Mouse (Mus musculus): ENCODE measurements around the gene Ggnbp2. TPM values are rescaled to one million over a fixed set of nuclear protein-coding genes. Genes with fewer than 3 reads are reported as not detected.

Gene Ggnbp2
- polyA plus RNA-seq, 1 experiment: 113 TPM

DNA sequence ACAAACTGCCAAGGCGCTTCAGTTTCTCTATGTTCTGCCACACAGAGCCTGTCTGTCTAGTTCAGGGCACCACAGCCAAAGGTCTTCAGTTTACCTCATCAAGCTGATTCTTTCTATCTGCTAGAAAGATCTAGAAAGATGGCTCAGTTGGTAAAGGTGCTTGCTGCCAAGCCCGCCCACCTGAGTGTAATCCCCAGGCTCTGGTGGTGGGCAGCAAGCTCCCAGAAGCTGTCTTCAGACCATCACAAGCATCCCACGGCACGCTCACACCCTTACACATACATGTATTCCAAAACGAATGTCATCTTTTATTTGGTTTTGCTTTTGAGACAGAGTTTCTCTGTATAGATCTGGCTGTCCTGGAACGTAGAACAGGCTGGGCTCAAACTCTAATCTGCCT, 37.9 kb upstream of the Ggnbp2 start:
- H3K4me3 ChIP-seq (replicated peaks; ENCODE audit: control insufficient read depth, low read depth, low read length): no peak overlapping the region
- TF ChIP-seq POLR2A (IDR thresholded peaks at IDR 0.05; ENCODE audit: borderline replicate concordance, control insufficient read depth, low read depth, low read length) (no peak), CTCF (IDR thresholded peaks at IDR 0.05; ENCODE audit: control insufficient read depth, insufficient read depth, low read length) (no peak)
- H3K4me1 ChIP-seq (ENCODE audit: control insufficient read depth, insufficient read depth, low read length): no peaks in the 10 kb centered on the region
- no peak overlapping the region for H3K27ac ChIP-seq (ENCODE audit: control insufficient read depth, insufficient read depth, low read depth, low read length, poor library complexity)
- 93% methylated on average over 6 of the region's 6 CpGs for WGBS

DNA sequence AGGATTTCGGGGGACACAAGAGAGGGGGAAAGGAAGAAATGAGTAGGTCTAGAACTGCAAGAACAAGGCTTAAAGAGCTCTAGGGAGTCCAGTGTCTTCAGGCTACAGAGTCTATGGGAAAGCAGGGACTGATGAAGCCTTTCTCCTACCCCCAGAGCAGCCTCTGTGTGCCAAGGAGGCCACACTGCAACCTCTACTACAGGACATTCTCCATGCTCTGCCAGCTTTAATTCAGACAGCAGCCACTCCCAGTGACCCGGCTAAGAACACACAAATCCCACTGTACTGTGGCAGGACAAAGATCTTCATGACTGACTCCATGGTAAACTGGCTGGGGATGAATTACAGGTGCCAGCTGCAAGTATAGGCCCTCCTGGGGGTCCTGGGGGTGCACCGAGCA, 36.5 kb upstream of the Ggnbp2 start:
- H3K4me3 ChIP-seq (replicated peaks; ENCODE audit: control insufficient read depth, low read depth, low read length): no peak overlapping the region
- WGBS: 81% methylated on average over 3 of the region's 3 CpGs
- no peak overlapping the region for H3K27ac ChIP-seq (ENCODE audit: control insufficient read depth, insufficient read depth, low read depth, low read length, poor library complexity)
- TF ChIP-seq CTCF (IDR thresholded peaks at IDR 0.05; ENCODE audit: control insufficient read depth, insufficient read depth, low read length): no peak
- no peak for TF ChIP-seq POLR2A (IDR thresholded peaks at IDR 0.05; ENCODE audit: borderline replicate concordance, control insufficient read depth, low read depth, low read length)
- no peaks in the 10 kb centered on the region for H3K4me1 ChIP-seq (ENCODE audit: control insufficient read depth, insufficient read depth, low read length)

DNA sequence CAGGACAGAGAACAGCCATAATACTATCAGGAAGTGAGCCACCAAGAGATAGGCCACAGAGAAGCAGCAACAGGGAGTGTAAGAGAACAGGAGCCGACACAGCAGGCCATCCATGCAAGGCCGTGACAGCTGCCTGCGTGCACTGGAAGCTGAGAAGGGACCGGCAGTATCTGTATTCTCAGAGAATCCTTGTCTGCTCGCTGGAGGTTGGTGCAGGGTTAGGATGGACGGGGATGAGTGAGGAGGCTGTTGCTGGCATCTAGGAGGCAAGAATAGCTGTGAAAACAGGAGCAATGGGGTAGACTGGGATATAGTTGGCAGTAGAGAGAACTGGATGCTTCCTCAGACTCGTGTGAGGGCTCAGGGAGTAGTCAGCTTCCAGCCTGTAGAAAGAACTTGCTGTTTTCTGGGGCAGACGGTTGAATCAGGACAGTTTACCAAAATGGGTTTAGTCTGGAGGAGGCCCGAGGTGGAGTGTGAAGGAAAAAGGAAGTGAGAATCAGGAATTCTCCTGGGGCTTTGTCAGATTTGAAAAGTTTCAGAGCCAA, 34.1 kb upstream of the Ggnbp2 start:
- Histone ChIP-seq H3K4me3 (replicated peaks; ENCODE audit: control insufficient read depth, low read depth, low read length) (no peak overlapping the region), H3K27ac (ENCODE audit: control insufficient read depth, insufficient read depth, low read depth, low read length, poor library complexity) (no peak overlapping the region), H3K4me1 (ENCODE audit: control insufficient read depth, insufficient read depth, low read length) (no peaks in the 10 kb centered on the region)
- WGBS: 82% methylated on average over 9 of the region's 9 CpGs
- TF ChIP-seq POLR2A (IDR thresholded peaks at IDR 0.05; ENCODE audit: borderline replicate concordance, control insufficient read depth, low read depth, low read length) (no peak), CTCF (IDR thresholded peaks at IDR 0.05; ENCODE audit: control insufficient read depth, insufficient read depth, low read length) (no peak)

GRCm38 (mm10) chr11:84893113-84893512, 22.5 kb upstream of the Ggnbp2 start:
- WGBS: 89% methylated on average over 15 of the region's 15 CpGs
- no peaks in the 10 kb centered on the region; the same call in 1 of the 2 replicates for H3K4me1 ChIP-seq (ENCODE audit: control insufficient read depth, insufficient read depth, low read length)
- H3K4me3 ChIP-seq (replicated peaks; ENCODE audit: control insufficient read depth, low read depth, low read length): no peak overlapping the region
- no peak overlapping the region for H3K27ac ChIP-seq (ENCODE audit: control insufficient read depth, insufficient read depth, low read depth, low read length, poor library complexity)
- TF ChIP-seq CTCF (IDR thresholded peaks at IDR 0.05; ENCODE audit: control insufficient read depth, insufficient read depth, low read length): no peak
- no peak for TF ChIP-seq POLR2A (IDR thresholded peaks at IDR 0.05; ENCODE audit: borderline replicate concordance, control insufficient read depth, low read depth, low read length)

DNA sequence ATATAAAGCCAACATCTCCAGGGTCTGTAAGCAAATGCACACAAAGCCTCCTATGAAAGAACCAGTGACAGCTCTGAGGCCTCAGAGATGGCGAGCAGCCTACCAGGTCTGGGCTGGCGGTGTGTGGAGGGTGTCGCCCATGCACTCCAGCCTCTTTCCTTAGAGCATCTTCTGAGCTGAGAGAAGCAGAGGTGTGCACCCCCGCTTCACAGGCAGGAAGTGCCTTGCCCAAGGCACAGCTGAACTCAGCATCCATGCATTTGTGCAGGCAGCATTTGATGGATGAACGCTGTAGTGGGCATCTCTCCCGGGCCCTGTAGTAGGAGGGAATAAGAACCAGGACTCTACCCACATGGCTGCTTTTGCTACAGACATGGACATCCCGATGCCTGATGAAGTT, 21.1 kb upstream of the Ggnbp2 start:
- Histone ChIP-seq H3K4me3 (replicated peaks; ENCODE audit: control insufficient read depth, low read depth, low read length) (no peak overlapping the region), H3K27ac (ENCODE audit: control insufficient read depth, insufficient read depth, low read depth, low read length, poor library complexity) (no peak overlapping the region), H3K4me1 (ENCODE audit: control insufficient read depth, insufficient read depth, low read length) (no peaks in the 10 kb centered on the region; the same call in 1 of the 2 replicates)
- no peak for TF ChIP-seq POLR2A (IDR thresholded peaks at IDR 0.05; ENCODE audit: borderline replicate concordance, control insufficient read depth, low read depth, low read length)
- WGBS: 91% methylated on average over 7 of the region's 7 CpGs

DNA sequence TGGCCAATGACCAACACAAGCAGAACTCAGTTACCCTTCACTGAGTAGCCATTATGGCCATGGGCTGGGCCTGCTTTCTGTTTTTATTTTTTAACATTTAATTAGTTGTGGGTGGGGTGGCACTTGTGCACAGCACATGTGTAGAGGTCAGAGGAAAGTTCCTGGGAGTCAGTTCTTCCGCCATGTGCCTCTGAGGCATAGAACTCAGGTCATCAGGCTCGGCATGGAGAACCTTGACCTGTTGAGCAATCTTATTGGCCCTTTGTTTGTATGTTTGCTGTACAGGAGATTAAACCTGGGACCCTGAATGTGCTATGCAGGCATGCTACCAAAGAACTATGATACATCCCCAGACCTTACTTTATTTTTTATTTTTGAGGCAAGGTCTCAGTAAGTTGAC, 18.9 kb upstream of the Ggnbp2 start:
- no peak for TF ChIP-seq POLR2A (IDR thresholded peaks at IDR 0.05; ENCODE audit: borderline replicate concordance, control insufficient read depth, low read depth, low read length)
- TF ChIP-seq CTCF (IDR thresholded peaks at IDR 0.05; ENCODE audit: control insufficient read depth, insufficient read depth, low read length): no peak
- 79% methylated on average over 2 of the region's 2 CpGs for WGBS
- H3K4me1 ChIP-seq (ENCODE audit: control insufficient read depth, insufficient read depth, low read length): no peaks in the 10 kb centered on the region; the same call in 1 of the 2 replicates
- H3K27ac ChIP-seq (ENCODE audit: control insufficient read depth, insufficient read depth, low read depth, low read length, poor library complexity): no peak overlapping the region
- no peak overlapping the region for H3K4me3 ChIP-seq (replicated peaks; ENCODE audit: control insufficient read depth, low read depth, low read length)

DNA sequence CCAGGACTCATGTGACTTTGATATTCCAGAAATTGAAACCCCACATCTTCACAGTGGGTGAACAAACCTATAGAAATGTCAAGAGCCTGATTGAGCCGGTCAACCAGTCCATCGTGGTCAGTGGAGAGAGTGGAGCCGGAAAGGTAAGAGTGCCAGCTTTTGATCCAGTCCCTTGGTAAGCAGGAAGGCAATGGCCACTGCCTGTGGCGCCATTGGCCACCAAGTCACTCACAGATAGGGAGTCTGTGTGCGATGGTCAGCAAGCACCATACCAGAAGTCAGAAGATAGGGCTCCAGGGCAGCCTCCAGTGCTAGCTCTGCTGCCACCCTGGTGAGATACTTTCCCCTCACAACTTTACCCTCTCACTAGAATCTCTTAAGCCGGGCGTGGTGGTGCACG, 17.4 kb upstream of the Ggnbp2 start:
- Histone ChIP-seq H3K27ac (ENCODE audit: control insufficient read depth, insufficient read depth, low read depth, low read length, poor library complexity) (no peak overlapping the region), H3K4me3 (replicated peaks; ENCODE audit: control insufficient read depth, low read depth, low read length) (no peak overlapping the region), H3K4me1 (ENCODE audit: control insufficient read depth, insufficient read depth, low read length) (no peaks in the 10 kb centered on the region; the same call in 1 of the 2 replicates)
- WGBS: 94% methylated on average over 8 of the region's 8 CpGs
- TF ChIP-seq CTCF (IDR thresholded peaks at IDR 0.05; ENCODE audit: control insufficient read depth, insufficient read depth, low read length) (no peak), POLR2A (IDR thresholded peaks at IDR 0.05; ENCODE audit: borderline replicate concordance, control insufficient read depth, low read depth, low read length) (no peak)

DNA sequence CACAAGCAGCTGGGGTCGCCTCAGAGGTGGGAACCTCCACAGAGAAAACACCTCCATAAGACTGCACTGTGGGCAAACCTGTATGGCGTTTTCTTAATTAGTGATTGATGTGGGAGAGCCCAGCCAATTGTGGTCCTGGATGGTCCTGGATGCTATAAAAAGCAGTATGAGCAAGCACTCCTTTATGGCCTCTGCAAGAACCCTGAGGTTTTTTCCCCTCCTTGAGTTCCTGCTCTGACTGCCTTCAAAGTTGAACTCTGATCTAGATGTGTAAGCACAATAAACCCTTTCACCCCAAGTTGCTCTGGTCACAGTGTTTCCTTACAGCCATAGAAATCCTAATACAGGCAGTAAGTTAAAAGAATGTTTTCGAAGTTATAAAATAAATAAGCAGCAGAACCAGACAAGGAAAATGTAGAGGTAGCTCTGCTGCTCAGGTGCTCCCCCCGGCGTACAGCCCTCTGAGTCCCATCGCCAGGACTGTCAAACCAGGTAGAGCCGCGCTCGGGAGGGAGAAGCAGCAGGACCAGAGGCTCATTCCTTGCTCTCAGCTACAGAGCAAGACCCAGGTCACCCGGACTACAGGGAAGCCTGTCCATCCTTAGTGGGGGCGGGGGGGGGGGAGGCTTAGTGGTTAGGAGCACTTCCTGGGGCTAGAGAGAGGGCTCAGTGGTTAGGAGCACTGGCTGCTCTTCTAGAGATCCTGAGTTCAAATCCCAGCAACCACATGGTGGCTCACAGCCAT, 16.3 kb upstream of the Ggnbp2 start:
- 91% methylated on average over 11 of the region's 11 CpGs for WGBS

More for the DNA sequence above, 16.3 kb upstream of the Ggnbp2 start:
- TF ChIP-seq POLR2A (IDR thresholded peaks at IDR 0.05; ENCODE audit: borderline replicate concordance, control insufficient read depth, low read depth, low read length): no peak
- H3K4me3 ChIP-seq (replicated peaks; ENCODE audit: control insufficient read depth, low read depth, low read length): no peak overlapping the region
- no peak overlapping the region for H3K27ac ChIP-seq (ENCODE audit: control insufficient read depth, insufficient read depth, low read depth, low read length, poor library complexity)
- no peaks in the 10 kb centered on the region; the same call in 1 of the 2 replicates for H3K4me1 ChIP-seq (ENCODE audit: control insufficient read depth, insufficient read depth, low read length)
